In the genomic region with DNA sequence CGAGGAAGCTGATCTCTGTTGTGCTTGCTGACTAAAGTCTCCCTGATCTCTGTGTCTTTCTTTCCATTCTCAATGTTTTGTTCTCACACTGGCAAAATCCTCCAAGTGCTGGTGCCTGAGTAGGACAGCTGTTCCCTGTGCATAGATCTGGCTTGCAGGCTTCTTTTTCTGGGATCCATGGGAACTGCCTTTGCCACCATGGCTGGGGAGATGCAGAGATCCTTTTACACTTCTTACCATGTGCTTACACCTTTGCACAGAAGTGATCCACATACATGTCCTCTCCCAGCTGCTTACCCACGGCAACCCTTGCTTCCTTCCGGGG, we compare ENCODE assay signal across 17 mouse cellular contexts.
DNase-seq lines count a peak whose midpoint lies in the region; ATAC-seq and TF ChIP-seq lines count a peak whose summit lies in the region.
"Had no signal": no experiment of that assay in that cellular context is flagged by ENCODE, and none has a peak within 500 bp of the region (broad histone marks: within the 10 kb centered on the region; RNA-seq: fewer than 3 reads in every experiment).

No protein-coding gene starts in this region.

- 74% methylated on average over 3 of the region's 3 CpGs for WGBS in forebrain, postnatal 0 days
- 90% methylated on average over 3 of the region's 3 CpGs for WGBS in forebrain, embryonic 10.5 days
- WGBS in heart, postnatal 0 days, result 29% methylated on average over 3 of the region's 3 CpGs
- 58% methylated on average over 3 of the region's 3 CpGs for WGBS in lung, embryonic 14.5 days
- WGBS in neural tube, embryonic 15.5 days, result 82% methylated on average over 3 of the region's 3 CpGs

- H3K27ac ChIP-seq in forebrain, postnatal 0 days (ENCODE audit: low read depth, low read length), result no peak overlapping the region
- no peak overlapping the region for H3K27ac ChIP-seq in forebrain, embryonic 10.5 days
- H3K27ac ChIP-seq in heart, postnatal 0 days (ENCODE audit: low read depth), result peak overlapping the region; percentile 28; the same call in 1 of the 2 replicates
- H3K27ac ChIP-seq in lung, embryonic 14.5 days (ENCODE audit: low read depth), result peak overlapping the region; percentile 33; the same call in 1 of the 2 replicates
- peak overlapping the region; percentile 15; the same call in 1 of the 2 replicates for H3K27ac ChIP-seq in neural tube, embryonic 15.5 days (replicated peaks)
- H3K27ac ChIP-seq: hindbrain, embryonic 15.5 days had no signal

- no peak for TF ChIP-seq EP300 in heart, postnatal 0 days (IDR thresholded peaks at IDR 0.05; ENCODE audit: low read depth)

- H3K4me1 ChIP-seq in forebrain, postnatal 0 days (ENCODE audit: insufficient read depth), result no peaks in the 10 kb centered on the region
- no peaks in the 10 kb centered on the region for H3K4me1 ChIP-seq in forebrain, embryonic 10.5 days
- peaks cover 20% of the 10 kb centered on the region; the same call in 1 of the 2 replicates for H3K4me1 ChIP-seq in heart, postnatal 0 days (ENCODE audit: control insufficient read depth, insufficient read depth)
- peaks cover 2% of the 10 kb centered on the region; the same call in 1 of the 2 replicates for H3K4me1 ChIP-seq in lung, embryonic 14.5 days (ENCODE audit: insufficient read depth)
- H3K4me1 ChIP-seq in neural tube, embryonic 15.5 days, result peaks cover 24% of the 10 kb centered on the region
- H3K4me1 ChIP-seq: hindbrain, embryonic 15.5 days had no signal

- no peak overlapping the region for H3K9ac ChIP-seq in forebrain, postnatal 0 days
- H3K9ac ChIP-seq in heart, postnatal 0 days (replicated peaks; ENCODE audit: low read depth, low read length), result no peak overlapping the region
- no peak overlapping the region for H3K9ac ChIP-seq in lung, embryonic 14.5 days
- no peak overlapping the region for H3K9ac ChIP-seq in neural tube, embryonic 15.5 days (replicated peaks)
- H3K9ac ChIP-seq: hindbrain, embryonic 15.5 days had no signal

- no peaks in the 10 kb centered on the region for H3K9me3 ChIP-seq in forebrain, postnatal 0 days (ENCODE audit: low read length)
- no peaks in the 10 kb centered on the region for H3K9me3 ChIP-seq in forebrain, embryonic 10.5 days
- H3K9me3 ChIP-seq in heart, postnatal 0 days (replicated peaks; ENCODE audit: control insufficient read depth, low read length), result no peaks in the 10 kb centered on the region
- no peaks in the 10 kb centered on the region for H3K9me3 ChIP-seq in lung, embryonic 14.5 days (ENCODE audit: low read depth, low read length)
- no peaks in the 10 kb centered on the region for H3K9me3 ChIP-seq in neural tube, embryonic 15.5 days (replicated peaks)
- H3K9me3 ChIP-seq: hindbrain, embryonic 15.5 days had no signal

- H3K27me3 ChIP-seq in forebrain, postnatal 0 days (ENCODE audit: insufficient read depth, low read length), result no peaks in the 10 kb centered on the region
- H3K27me3 ChIP-seq in forebrain, embryonic 10.5 days (ENCODE audit: poor library complexity, severe bottlenecking), result no peaks in the 10 kb centered on the region
- H3K27me3 ChIP-seq in heart, postnatal 0 days (ENCODE audit: control insufficient read depth, insufficient read depth, low read length), result no peaks in the 10 kb centered on the region
- no peaks in the 10 kb centered on the region for H3K27me3 ChIP-seq in lung, embryonic 14.5 days (ENCODE audit: insufficient read depth, low read length)
- H3K27me3 ChIP-seq in neural tube, embryonic 15.5 days (replicated peaks), result no peaks in the 10 kb centered on the region
- H3K27me3 ChIP-seq: hindbrain, embryonic 15.5 days had no signal

- no peak overlapping the region for H3K4me3 ChIP-seq in forebrain, postnatal 0 days (ENCODE audit: low read depth, low read length)
- H3K4me3 ChIP-seq in forebrain, embryonic 10.5 days, result no peak overlapping the region
- H3K4me3 ChIP-seq in heart, postnatal 0 days (ENCODE audit: low read depth, low read length), result no peak overlapping the region
- no peak overlapping the region for H3K4me3 ChIP-seq in lung, embryonic 14.5 days (ENCODE audit: low read depth, low read length)
- no peak overlapping the region for H3K4me3 ChIP-seq in neural tube, embryonic 15.5 days (replicated peaks)
- H3K4me3 ChIP-seq: hindbrain, embryonic 15.5 days had no signal

- peak; percentile 16 for DNase-seq in forebrain, postnatal 0 days
- DNase-seq in forebrain, embryonic 10.5 days (ENCODE audit: extremely low spot score, low spot score), result no peak
- no peak for DNase-seq in heart, postnatal 0 days (ENCODE audit: low spot score)
- no peak for DNase-seq in heart, postnatal 36 days
- DNase-seq in lung, embryonic 14.5 days, result no peak
- DNase-seq in lung, adult 18-20 months, result no peak
- no peak for DNase-seq in adrenal gland, postnatal 10 days
- DNase-seq: cerebellum, adult 18-20 months; layer of hippocampus, postnatal 36 days; liver; lung, postnatal 14 days; right cerebral cortex, adult 18-20 months; thymus, postnatal 25 days had no signal

- ATAC-seq in forebrain, postnatal 0 days, result no peak
- no peak for ATAC-seq in heart, postnatal 0 days (ENCODE audit: insufficient read depth, low read depth)
- ATAC-seq in lung, embryonic 14.5 days (ENCODE audit: insufficient read depth), result no peak
- no peak for ATAC-seq in neural tube, embryonic 15.5 days (ENCODE audit: low FRiP score)
- ATAC-seq: activated CD4-positive, CD25-positive, alpha-beta regulatory T cell, adult 4 months; forebrain, embryonic 16.5 days had no signal

- no peak for TF ChIP-seq CTCF in forebrain, postnatal 0 days (IDR thresholded peaks at IDR 0.05; ENCODE audit: low read depth)
- no peak for TF ChIP-seq CTCF in heart, postnatal 0 days (IDR thresholded peaks at IDR 0.05; ENCODE audit: low read depth)
- TF ChIP-seq CTCF in lung, embryonic 14.5 days (IDR thresholded peaks at IDR 0.05; ENCODE audit: low read depth), result no peak

- intact Hi-C loops in heart, postnatal 36 days (cut with DNase I), result no loop called here

- H3K4me2 ChIP-seq in forebrain, postnatal 0 days (ENCODE audit: low read depth), result no peak overlapping the region
- no peak overlapping the region for H3K4me2 ChIP-seq in heart, postnatal 0 days (ENCODE audit: low read depth, low read length)
- H3K4me2 ChIP-seq in lung, embryonic 14.5 days, result no peak overlapping the region
- H3K4me2 ChIP-seq in neural tube, embryonic 15.5 days, result no peak overlapping the region
- H3K4me2 ChIP-seq: hindbrain, embryonic 15.5 days had no signal

- no peaks in the 10 kb centered on the region for H3K36me3 ChIP-seq in forebrain, postnatal 0 days (ENCODE audit: insufficient read depth)
- H3K36me3 ChIP-seq in forebrain, embryonic 10.5 days (replicated peaks), result no peaks in the 10 kb centered on the region
- no peaks in the 10 kb centered on the region for H3K36me3 ChIP-seq in heart, postnatal 0 days (replicated peaks; ENCODE audit: control insufficient read depth, insufficient read depth, low read length)
- no peaks in the 10 kb centered on the region for H3K36me3 ChIP-seq in lung, embryonic 14.5 days (ENCODE audit: insufficient read depth)
- no peaks in the 10 kb centered on the region for H3K36me3 ChIP-seq in neural tube, embryonic 15.5 days
- H3K36me3 ChIP-seq: hindbrain, embryonic 15.5 days had no signal

Comparison
In these comparisons a context has a peak if more than half of its experiments do, and no peak if none do; other contexts are left out.
1. H3K27ac ChIP-seq: peak in heart, postnatal 0 days (single experiment), lung, embryonic 14.5 days (single experiment) and neural tube, embryonic 15.5 days (single experiment); none in forebrain, postnatal 0 days (single experiment) and forebrain, embryonic 10.5 days (single experiment).